Mouse (Mus musculus): Measurements from ENCODE around the gene Cpeb3.
"Not testable (repeated sequence)": the region's sequence is repeated elsewhere in the genome, so short reads cannot be mapped to it uniquely, and the experiment has no call there.

Cpeb3 gene

DNA sequence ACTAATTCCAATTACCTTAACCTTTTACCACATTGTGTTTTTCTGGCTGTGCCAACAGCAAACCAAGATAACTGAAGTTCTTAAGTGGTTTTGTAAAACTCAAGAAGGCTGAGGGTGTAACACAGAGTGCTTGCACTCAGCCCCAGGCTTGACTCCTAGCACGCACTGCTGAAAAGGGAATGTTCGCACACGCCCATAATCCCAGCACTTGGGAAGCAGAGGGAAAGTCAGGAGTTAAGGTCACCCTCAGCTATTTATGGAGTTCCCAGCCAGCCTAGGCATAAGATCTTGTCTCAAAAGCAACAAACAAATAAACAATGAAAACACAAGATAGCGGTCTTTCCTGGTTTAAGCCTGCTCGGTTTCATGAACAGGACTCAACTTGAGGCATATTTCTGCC lies 63.0 kb downstream of the Cpeb3 start:
- no peak for DNase-seq

GRCm38 (mm10) chr19:37141623-37142022 lies 66.8 kb downstream of the Cpeb3 start:
- DNase-seq = no peak

DNA sequence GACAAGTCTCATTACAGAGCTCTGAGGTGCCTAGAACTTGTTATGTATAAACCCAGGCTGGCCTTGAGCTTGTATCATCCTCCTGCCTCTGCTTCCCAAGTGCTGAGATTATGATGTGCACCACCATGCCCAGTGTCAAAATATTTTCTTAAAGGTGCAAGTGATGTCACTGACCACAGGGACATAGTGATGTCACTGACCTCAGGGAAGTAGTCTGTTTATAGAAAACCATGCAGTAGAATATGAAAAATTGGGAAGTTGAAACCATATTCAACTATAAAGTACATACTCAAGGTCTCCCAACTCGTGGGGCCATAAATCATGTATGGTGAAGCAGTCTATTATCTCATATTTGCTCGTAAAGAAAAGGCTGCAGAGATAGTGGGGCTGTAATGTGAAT lies 71.3 kb downstream of the Cpeb3 start:
- DNase-seq = no peak

DNA sequence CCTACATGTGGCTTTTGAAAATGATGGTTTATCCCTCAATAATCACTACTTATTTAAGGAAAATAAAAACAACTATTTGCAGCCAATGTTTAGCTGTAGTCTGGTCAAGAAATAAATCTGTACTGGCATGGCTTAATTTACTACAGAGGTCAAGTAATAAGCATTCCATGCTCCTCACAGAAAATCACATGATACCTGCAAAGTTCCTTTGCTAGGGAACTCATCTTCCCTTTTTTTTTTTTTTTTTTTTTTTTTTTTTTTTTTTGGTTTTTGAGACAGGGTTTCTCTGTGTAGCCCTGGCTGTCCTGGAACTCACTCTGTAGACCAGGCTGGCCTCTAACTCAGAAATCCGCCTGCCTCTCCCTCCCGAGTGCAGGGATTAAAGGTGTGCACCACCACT lies 72.9 kb downstream of the Cpeb3 start:
- not testable (repeated sequence) for DNase-seq

DNA sequence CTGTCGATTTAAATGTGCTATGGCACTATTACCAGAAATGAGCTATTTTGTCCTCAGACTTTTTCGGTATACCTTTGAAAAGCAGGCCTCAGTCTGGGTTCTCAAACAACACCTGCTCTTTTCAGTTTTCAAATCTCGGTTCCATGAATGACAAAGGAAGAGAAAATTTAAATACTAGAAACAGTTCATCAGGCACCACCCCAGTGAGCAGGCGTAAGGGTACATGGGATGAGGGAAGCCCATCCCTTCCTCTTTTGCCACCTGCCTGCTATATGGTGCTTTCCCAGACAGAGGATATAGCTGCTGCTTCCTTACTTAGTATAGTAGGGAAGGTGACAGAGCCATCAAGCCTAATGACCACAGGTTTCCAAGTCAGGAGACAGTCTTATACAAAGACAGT lies 74.7 kb downstream of the Cpeb3 start:
- DNase-seq = no peak

GRCm38 (mm10) chr19:37131660-37132059 lies 76.7 kb downstream of the Cpeb3 start:
- DNase-seq = no peak

DNA sequence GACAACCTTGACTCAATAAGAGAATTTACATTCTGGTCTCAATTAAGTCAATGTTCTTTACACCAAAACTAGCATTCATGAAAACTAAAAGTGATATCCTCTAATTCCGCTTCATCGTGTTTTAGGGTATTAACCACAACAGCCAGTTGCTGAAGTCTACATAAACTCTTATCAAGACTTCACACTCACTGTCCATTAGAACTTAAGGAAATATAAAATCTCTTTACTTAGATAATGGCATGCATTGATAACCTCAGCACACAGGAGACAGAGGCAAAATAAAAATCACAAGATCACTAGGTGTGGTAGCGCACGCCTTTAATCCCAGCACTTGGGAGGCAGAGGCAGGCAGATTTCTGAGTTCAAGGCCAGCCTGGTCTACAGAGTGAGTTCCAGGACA lies 79.9 kb downstream of the Cpeb3 start:
- no peak for DNase-seq

- no peak for DNase-seq
Observed at GRCm38 (mm10) chr19:37127018-37127567, 81.3 kb downstream of the Cpeb3 start.

DNA sequence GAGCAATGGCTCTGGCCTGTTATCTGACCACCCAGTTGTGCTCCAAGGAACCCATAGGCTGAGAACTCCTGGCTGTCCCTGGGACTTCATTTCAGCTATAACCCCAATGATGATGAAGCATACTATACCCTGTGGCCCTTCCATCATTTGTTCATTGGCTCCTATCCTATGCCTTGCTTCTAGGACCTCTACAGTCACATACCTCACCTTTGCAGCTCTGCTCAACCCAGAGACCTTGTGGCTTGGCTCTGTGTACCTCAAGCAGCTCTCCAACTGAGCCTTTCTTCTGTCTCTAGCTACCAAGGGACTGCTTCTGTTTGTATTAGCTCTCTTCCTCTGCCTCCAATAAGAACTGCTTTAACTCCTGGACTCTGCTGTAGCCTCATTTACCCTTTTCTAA lies 83.4 kb downstream of the Cpeb3 start:
- DNase-seq = no peak

DNA sequence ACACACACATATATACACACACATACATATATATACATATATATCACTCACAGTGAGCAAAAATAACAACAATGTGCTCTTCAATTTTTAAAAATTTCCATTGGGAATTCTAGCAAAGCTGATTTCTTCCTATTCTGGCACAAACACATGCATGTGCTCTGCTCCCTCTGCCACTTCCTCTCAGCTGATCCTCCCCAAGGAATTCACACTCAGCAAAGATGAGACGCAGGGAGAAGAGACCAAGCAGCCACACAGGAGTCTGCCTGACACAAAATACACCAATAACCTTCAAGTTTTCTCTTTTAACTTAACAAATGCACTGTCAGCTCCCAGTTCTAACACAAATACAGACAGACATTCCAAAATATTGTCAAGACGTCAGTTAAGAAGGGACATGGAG lies 89.1 kb downstream of the Cpeb3 start:
- no peak for DNase-seq

- DNase-seq = no peak
Observed at GRCm38 (mm10) chr19:37115824-37116223, 92.6 kb downstream of the Cpeb3 start.

DNA sequence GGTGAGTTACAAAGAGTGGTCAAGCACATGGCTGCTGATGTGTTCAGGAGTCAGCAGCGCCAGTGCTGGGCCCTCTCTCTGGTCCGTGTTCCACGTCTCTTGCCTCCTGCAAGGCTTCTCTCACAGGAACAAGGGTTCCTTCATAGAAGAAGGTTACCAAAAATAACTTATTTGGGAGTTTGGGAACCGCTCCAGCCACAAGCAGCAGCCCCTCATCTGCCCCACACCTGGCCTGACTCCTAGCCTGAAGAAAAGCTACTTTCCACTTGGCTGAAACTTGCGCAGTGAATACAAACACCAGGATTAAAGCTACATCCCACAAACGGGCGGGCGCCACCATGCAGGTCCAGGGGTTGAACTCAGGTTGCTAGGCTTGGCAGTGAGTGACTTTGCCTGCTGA lies 93.0 kb downstream of the Cpeb3 start:
- DNase-seq = no peak

DNA sequence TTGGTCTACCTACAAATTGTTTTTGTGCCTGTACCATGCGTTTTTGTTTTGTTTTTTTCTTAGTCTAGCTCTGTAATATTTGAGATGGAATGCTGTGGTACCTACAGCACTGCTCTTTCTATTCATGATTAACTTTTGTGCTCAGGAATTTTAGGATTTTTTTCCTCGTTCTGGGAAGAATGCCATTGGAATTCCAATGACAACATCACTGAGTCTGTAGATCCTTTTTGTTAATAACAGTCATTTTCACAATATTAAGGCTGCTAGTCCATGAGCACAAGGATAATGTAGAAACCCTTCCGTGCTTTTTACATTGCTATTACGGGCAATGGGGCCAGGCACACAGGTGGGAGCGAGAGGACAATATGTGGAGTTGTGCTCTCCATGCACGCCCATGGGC lies 96.6 kb downstream of the Cpeb3 start:
- DNase-seq = no peak

GRCm38 (mm10) chr19:37110494-37110893 lies 97.9 kb downstream of the Cpeb3 start:
- no peak for DNase-seq

GRCm38 (mm10) chr19:37109853-37110252 lies 98.5 kb downstream of the Cpeb3 start:
- no peak for DNase-seq

- no peak for DNase-seq
Observed at GRCm38 (mm10) chr19:37100689-37101088, 107.7 kb downstream of the Cpeb3 start.

- DNase-seq = no peak
Observed at GRCm38 (mm10) chr19:37095666-37096330, 112.6 kb downstream of the Cpeb3 start.

DNA sequence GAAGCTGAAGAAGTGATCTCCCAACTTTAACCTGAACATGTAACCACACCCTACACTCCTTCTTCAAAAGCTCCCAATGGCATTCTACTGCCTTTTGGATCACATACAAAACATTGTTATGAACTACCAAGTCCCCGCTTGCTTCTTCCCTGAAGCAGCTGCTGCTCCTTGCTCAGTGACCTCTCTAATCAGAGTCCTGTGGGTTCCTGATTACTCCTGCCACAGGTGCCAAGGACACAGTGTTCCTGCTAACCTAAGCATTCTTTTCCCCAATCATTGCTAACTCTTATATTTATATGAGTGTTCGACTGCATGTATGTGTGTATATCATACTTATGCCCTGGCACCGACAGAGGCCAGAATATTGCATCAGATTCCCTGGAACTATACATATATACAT lies 115.2 kb downstream of the Cpeb3 start:
- DNase-seq = no peak

DNA sequence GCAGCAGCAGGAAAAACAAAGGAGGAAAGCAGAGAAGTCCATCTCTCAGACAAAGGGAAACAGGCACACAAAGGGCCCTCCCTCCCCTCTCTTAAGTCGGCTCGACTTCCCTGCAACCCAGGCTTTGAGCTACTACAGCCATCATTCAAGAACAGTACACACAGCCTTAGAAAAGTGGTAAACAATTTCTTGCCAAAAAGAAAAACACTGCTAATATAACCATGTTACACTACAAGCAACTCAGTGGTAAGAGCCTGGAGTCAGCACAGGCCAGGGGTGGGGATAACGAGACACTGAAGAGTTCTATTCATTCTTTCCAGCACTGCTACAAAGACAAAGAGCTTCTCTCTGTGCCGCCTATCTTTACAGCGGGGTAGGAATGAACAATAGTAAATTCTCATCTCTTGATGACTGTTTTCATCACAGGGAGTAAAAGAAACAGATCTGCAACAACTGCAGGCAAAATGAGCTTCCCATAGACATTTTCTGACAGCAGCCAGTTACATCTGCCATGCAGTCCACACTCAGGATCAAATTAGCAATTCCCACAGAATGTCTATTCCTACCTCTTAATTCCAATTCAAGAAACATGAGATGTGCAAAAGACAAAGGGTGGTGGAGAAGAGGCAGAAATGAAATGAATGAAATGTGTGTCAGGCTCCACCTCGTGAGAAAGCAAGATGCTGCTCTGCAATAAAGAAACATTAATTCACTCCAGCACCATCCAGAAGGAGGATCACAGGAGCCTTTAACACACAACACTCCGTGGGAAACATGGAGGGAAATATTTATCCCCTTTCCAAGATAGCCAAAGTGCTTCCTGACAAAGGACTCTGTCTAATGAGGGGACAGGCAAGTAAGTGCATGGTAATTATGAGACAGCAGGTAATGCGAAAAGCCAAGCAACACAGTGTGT lies 118.0 kb downstream of the Cpeb3 start:
- DNase-seq = no peak

DNA sequence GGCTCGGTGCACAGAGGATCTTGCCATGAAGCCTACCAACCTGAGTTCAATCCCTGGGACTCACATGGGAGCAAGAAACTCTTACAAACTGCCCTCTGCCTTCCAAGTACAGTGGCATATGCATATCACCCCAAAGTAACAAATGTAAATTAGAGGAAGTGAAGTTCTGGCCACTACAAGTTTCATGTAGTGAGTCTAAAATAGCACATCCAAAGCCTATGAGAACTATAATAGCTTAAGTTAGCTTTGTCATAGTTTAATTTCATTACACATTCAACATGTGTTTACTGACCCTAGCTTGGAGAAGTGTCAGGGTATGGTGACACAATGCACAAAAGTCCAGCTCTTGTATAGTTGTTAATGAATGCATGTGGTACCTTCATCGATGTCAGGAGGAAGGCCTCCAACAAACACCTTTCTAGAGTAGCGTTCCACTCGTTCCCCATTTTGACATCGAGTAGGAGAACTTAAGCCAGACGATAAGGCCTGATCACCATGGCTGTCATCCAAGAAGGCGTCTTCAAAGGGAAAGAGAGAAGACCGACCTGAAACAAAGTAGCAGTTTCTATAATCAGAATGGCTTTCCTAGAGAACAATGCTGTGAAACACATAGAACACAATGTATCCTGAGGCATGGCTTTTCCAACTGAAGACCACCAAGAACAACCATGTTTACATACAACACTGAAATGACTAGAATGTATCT lies 120.2 kb downstream of the Cpeb3 start:
- no peak for DNase-seq

DNA sequence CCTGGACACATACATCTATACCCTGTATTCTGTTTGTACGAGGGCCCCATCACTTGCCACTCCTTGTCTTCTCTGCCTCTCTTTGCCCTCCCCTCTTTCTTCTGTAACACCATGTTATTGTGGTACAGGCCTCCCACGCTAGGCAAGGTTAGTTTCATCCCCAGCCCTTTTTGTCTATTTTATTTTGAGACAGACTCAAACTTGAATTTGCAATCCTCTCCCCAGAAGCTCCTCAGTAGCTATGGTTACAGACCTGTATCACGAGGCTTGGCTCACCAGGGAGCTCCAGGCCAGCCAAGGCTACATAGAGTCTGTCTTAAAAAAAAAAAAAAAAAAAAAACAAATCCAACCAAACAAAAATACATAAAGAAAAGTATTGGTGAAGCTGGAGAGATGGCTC lies 123.9 kb downstream of the Cpeb3 start:
- DNase-seq = no peak

DNA sequence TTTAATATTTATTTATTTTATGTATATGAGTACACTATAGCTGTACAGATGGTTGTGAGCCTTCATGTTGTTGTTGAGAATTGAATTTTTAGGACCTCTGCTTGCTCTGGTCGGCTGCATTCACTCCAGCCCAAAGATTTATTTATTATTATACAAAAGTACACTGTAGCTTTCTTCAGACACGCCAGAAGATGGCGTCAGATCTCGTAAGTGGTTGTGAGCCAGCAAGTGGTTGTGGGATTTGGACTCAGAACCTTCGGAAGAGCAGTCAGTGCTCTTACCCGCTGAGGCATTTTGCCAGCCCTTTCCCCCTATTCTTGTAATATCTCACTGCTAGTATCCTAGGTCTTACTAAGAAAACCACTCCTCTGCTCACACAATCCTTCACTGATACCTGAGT lies 126.9 kb downstream of the Cpeb3 start:
- DNase-seq = no peak

DNA sequence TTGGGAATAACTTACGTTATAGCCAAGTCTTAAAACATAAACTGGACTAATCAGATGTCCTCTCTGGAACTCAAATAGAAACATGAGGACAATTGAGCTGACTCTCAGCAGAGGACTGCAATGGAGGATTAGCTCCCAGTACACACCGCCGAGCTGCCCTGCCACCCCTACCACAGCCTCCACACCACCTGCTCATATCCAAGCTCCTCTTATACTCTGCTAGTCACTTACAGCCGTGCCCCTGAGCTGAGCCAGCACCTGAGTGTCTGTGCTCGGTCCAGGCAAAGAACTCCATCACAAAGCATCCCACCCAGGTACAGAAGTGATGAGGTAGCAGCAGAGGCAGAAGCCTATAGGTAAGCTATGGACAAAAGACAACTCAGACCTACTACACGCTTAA lies 129.2 kb downstream of the Cpeb3 start:
- no peak for DNase-seq
